Mouse (Mus musculus) large intestine, adult 2 months (tissue): Measurements from ENCODE around the gene Car4. TPM values are rescaled to one million over a fixed set of nuclear protein-coding genes. Genes with fewer than 3 reads are reported as not detected.

Source experiments
- DNase-seq: peaks from one replicate; pipeline ENCODE4 v3.0.0-alpha.2; 2012; ENCODE audit warnings: low read depth, low spot score
- WGBS: fragments of 180-500 bp; shearing (Covaris S2); methylation state at CpG from one replicate; pipeline ENCODE4 v1.1.7; 2018; 5-methylcytosine and 5-hydroxymethylcytosine counted together
- polyA plus RNA-seq: library from polyadenylated mRNA; depleted of rRNA; stranded (reverse); fragments of >200 nt; gene quantifications from 2 replicates; pipeline ENCODE4 v1.2.3, GENCODE M21; 2012

Gene Car4
- polyA plus RNA-seq, 1 experiment = 175 TPM

DNA sequence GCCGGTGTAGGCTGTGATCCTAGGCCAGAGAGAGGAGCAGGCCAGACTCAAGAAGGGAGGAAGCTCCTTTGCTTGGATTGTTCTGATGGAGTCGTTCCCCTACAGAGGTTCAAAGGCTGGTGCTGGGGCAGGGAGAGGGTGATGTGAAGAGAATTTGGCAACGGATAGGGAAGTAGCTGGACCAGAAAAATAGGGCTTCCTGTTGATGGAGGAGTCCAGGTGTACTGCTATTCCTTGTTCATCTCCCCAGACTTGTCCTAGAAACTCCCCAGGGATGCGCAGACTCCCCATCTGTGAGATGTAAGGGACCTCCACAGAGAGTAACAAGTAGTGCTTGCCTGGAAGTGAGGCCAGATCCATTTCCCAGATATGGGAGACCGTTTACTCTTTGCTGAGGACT is 1.2 kb upstream of the Car4 start:
- WGBS = 40% methylated on average over 5 of the region's 5 CpGs

DNA sequence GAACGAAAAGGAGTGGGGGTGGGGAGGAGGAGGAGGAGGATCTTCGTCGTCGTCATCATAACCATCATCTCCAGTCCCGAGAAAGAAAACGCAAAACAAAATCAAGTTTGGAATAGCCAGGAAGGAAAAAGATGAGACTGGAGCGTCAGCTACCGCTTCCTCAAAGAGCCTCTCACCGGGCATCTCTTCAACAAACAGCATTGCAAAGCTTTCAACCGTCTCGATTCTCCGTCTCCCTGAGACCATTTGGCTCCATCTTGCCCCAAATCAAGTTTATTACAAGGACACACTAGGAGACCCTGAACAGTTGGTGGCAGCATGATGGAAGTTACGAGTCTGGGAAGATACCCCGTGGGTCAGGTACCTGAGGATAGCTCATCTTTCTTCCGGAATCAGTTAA is 415 bp upstream of the Car4 start:
- WGBS = 10% methylated on average over 15 of the region's 15 CpGs
- DNase-seq = no peak

More for the DNA sequence above, 1.2 kb upstream of the Car4 start:
- DNase-seq = no peak

DNA sequence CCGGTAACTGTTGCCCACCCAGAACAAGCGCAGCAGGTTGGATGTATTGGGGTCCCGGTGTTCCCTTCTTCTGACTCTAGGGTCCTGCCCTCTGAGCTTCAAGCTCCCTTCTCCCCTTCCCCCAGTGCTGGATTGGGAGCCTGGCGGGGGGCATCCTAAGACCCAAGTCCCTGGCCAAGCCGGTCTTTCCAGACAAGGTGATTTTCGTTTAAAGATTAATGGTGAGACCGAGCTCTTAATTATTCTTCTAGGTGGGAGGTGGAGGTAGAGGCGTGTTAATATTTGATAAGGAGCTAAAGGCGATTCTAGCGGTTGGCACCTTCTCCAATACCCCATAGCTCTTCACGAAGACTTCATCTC is 665 bp downstream of the Car4 start:
- WGBS = 4% methylated on average over 11 of the region's 11 CpGs
- no peak for DNase-seq

DNA sequence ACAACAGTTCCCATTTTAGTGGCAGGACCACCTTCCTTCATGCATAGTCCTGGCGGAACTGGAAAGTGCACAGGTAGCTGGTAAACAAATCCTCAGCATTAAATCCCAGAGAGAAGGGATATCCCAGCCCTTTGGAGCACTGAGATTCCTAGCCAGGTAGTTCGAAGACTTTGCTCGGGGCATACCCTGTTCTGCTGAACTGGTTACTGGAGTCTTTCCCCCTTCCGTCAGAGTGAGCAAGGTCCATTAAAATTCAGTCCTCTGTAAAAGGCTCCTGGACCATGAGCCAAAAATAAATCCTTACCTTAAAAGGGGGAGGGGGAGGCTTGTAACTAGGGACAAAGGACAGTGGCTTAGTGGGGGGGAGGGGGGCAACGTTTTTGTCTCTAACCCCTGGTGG is 1.6 kb downstream of the Car4 start:
- 24% methylated on average over 5 of the region's 5 CpGs for WGBS
- DNase-seq = no peak

DNA sequence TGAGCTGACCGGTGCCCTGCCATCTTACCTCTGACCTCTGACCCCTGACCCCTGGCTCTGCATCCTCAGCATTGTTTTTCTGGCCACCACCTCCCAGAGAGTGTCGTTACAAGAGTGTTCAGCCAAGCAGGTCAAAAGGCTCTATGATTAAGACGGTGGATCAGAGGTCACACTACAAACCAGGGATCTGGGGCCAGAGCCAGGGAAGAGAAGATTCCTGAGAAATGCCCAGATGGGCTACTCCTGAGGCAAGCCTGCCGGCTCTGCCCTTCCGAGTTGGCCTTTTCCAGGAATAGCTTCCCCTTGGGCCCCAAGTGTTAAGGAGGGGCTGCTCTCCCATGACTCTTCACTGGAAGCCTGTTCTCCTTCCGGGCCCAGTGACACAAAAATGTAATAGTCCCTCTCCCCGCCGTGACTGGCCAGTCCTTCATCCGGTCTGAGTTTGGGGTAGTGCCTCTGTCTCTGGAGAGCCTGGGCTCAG is 2.2 kb downstream of the Car4 start:
- WGBS = 14% methylated on average over 9 of the region's 9 CpGs
- no peak for DNase-seq

DNA sequence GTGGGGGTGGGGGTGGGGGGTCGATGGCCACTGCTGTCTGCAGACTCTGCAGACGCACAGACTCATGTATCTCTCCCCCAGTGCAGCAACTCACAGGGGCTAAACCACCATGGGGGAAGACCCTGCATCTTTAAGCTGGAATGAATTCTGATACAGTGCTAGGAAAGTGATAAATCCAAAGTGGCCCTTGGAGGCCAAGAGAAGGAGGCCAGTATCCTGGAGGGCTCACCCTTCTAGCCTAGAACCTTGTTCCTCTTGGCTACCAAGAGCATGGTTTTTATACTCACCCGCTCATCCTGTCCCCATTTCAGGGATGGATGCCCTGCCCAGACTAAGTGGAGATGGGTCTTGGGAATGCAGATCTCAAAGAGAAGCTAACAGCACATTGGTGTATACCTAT is 2.7 kb downstream of the Car4 start:
- DNase-seq = no peak
- WGBS = 51% methylated on average over 3 of the region's 3 CpGs

DNA sequence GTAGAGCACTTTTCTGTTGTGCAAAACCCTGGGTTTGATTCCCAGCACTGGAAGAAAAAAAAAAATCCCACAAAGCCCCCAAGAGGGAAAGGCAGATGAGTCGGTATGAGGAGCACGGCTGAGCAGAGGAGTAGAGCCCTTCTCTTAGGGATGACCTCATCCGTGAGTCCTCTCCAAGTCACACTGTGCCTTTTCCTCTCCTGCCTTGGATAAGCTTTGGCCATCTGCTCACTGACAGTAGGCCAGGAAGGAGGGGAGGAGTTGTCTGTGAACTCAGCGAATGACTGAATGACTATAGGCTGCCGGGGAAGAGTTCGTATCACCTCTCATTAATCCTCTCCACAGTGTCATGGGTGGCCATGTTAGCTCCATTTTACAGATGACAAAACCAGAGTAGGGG is 3.2 kb downstream of the Car4 start:
- no peak for DNase-seq
- WGBS = 73% methylated on average over 6 of the region's 6 CpGs

DNA sequence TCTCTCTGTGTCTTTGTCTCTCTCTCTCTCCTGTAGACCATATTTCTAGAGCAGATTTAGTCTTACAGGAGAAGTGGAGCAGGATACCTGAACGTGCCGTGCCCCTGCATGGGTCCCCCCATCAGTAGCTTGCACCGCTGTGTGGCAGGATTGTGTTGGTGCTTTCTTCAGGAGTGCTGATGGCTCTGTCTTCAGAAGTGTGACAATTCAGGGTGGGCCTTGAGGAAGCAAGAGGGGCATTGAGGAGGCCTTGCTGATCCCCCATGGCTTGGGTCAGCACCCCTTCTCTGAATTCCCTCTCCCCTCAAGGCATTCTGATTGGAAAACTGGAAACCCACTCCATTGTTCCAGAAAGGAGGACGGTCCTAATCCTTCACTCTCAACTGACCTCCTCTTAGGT is 4.0 kb downstream of the Car4 start:
- no peak for DNase-seq
- 95% methylated on average over 4 of the region's 4 CpGs for WGBS

DNA sequence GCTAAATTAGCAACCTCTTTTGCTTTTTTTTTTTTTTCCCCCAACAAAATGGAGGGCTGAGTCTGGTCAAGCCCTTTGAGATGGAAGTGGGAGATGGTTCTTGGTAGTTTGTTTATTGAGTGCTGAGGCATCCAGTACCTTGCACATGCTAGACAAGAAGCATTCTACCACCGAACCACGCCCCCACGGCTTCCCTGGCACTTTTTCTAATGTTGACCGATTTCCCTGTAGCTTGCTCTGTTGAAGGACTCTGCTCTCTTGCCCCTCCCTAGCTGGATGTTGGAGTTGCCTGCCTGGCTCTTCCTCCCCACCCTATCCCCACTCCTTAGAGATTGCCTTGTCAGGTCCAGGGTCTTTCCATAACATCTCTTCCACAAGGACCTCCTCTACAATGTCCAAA is 5.0 kb downstream of the Car4 start:
- WGBS = 16% methylated on average over 4 of the region's 4 CpGs
- no peak for DNase-seq

DNA sequence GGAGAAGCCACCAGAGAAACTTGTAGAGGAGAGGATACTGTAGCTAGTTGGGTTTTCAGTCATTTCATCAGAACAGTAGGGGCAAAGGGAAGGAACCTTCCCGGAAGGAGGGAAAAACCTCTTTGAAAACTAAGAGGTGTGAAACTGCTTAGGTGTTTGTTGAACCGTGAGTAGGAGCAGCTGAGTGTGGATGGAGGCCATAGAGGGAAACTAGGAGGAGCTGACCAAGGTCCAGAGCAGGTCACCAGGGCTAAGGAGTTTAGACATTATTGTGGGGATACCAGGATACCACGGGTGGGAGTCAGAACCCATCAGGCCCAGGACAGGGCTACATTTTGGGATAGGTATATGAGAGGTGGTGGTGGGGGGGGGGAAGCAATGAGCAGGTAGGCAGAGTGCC is 6.0 kb downstream of the Car4 start:
- 75% methylated on average over 3 of the region's 3 CpGs for WGBS
- DNase-seq = no peak

DNA sequence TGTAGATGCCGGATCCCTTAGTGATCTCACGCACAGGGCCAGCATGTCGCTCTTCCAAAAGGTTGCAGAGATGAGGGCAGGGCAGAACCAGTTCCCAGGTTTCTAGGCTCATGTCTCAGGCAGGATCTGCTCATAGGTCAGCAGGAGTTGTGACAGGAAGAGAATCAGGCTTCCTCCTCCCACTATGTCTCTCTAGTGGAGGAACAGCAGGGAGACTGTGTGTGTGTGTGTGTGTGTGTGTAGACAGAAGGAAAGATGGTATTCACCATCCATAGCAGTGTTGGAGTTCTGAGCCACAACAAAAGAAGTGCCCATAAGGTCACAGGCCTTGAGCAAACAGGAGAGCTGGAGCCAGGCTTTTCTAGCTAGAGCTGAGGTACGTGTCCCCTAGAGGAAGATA is 9.1 kb downstream of the Car4 start:
- no peak for DNase-seq
- WGBS = 81% methylated on average over 4 of the region's 4 CpGs

DNA sequence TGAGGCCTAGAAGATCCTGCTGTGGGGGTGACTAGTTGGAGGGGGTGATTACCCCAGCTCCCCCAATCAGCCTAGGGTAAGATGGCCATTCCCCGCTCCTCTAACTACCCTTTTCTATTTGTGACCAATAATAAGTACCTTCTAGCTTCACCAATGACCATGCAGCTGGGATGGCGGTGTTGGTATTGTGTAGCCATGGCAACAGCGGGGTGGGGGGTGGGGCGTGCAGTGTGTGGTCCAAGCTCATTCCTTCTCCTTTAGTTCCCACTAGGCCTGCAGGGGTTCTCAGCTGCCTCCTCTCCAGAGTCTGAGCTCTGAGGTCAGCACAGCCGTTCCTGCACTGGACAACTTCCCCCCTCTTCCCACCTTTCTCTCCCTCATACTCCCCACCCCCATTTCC is 9.5 kb downstream of the Car4 start:
- DNase-seq = no peak
- WGBS = 79% methylated on average over 5 of the region's 5 CpGs

DNA sequence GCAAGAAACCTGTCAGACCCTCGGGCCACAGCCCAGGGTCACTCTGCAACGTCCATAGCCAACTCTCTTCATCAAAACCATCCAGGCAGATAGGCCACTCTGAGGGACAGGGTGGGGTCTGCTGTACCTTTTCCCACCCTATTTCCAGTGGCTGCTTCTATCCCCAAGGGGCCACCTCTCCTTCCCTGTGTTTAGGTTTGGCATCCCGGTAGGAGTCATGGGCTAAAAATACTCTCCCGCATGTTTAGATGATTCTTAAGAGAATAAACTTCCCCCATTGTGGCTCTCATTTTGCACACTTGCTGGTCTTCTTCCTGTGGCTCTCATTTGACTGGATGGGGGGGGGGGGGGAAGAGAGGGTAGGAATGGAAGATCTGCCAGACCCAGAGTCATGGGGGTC is 10.7 kb downstream of the Car4 start:
- DNase-seq = no peak
- 70% methylated on average over 4 of the region's 4 CpGs for WGBS

DNA sequence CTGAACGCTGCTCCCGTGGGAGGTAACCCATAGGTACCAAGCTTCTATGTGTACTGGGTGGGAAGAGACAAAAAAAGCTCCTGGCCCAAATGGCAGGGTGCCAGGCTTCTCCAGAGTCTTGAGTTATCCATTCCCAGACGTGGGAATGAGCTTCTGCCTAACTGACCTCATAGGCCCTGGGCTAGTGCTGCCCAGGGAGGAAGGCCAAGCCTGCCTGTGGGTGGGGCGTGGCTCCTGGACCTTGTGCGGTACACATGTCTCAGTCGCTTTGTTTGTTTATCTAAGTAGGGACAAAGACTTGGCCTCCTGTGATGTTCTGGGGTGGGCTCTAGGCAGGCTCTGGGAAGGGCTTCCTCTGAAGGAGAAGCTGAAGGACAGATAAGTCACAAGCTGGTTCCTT is 11.2 kb downstream of the Car4 start:
- no peak for DNase-seq
- 26% methylated on average over 6 of the region's 6 CpGs for WGBS

DNA sequence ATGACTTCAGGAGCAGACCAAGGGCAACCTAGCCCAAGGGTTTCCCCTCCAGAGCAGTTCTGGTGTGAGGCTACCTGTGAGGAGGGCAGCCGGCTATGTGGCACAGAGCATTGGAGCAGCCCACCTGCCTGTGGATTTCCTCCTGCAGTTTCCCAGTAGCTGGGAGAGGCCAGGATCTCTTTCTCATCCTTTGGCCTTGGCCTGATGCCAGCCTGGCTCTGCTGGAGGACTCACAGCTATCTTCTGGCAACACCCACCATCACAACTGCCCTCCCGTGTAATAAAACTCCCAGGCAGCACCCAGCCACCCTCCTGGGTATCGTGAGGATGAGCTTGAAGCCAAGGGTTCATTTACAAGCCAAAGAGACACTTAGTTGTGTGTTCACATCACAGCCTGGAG is 14.5 kb downstream of the Car4 start:
- WGBS = 14% methylated on average over 3 of the region's 3 CpGs

DNA sequence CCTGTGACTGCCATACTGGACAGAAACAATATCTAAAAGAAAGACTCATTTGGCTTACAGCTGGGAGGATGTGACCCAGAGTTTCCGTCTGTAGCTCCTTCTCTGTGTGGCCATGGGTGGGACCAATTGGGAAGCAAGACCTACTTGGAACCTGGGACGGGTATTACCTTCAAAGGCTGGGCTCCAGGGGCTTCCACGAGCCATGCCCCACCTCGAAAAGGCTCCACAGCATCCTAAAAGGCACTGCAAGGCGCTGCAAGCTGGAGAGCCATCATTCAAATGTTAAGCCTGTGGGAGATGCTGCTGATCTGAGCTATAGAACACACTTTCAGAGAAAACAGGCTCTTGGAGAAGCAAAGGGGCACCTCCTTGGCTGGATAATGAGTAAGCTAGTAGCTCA is 16.1 kb downstream of the Car4 start:
- WGBS = 73% methylated on average over 5 of the region's 5 CpGs
- DNase-seq = no peak

More for the DNA sequence above, 14.5 kb downstream of the Car4 start:
- no peak for DNase-seq

DNA sequence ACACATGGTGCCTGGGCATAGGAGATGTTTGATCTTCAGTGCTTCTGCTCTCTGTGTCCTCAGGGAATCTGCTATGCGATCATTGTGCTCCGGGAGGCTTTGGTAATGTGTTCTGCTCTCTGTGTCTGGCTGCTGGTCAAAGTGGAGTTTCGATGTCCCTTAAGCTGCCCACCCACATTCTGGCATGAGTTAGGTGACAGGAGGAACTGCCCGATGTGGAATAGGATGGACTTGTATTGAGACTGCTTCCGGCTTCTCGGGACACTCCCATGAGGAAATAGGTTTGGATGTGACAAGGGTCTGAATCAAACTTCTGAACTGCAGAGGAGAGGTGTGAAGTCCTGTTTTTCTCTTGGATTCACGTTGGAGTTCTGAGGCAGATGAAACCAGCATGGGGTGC is 17.0 kb downstream of the Car4 start:
- 37% methylated on average over 7 of the region's 7 CpGs for WGBS

DNA sequence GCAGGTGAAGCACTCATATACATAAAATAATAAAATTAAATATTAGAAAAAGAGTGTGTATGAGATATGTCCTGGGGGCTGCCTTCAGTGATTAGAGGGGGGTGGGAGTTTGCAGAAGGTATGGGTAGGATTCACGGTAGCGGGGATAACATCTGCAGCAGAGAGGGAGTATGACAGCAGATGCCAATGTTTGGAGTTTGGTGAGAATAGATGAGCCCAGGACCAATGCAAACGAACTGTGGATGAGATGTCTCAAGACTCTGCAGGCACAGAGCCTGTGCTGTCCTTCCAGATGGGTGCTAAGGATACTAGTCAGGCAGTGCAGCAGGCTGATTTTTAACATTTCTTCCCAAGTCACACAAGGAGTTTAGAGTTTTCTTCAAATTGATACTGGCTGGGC is 19.1 kb downstream of the Car4 start:
- WGBS = 84% methylated on average over 3 of the region's 3 CpGs
- DNase-seq = no peak

More for the DNA sequence above, 17.0 kb downstream of the Car4 start:
- no peak for DNase-seq

DNA sequence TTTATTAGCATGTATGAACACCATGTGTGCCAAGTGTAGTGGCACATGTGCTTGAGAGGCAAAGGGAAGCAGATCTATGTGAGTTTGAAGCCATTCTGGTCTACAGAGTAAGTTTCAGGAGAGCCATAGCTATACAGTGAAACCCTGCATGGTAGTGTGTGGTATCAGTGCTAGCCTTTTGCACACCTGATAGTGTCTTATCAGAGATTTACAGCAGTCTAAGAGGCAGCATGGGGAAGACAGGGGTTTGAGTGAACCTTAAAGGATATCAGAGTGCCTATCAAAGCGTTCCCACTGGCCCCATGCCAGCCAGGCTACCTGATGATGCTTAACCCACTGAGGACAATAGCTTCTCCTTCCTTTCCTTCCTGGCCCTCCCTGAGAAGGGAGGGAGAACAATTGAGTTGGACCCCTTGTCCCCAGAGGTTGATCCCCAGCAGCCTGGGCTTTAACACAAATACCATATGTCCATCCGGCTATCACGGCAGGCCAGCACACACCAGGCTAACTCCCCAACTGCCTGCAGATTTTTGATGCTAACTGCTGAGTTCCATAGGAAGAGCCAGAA is 19.9 kb downstream of the Car4 start:
- DNase-seq = no peak
- 75% methylated on average over 3 of the region's 3 CpGs for WGBS

DNA sequence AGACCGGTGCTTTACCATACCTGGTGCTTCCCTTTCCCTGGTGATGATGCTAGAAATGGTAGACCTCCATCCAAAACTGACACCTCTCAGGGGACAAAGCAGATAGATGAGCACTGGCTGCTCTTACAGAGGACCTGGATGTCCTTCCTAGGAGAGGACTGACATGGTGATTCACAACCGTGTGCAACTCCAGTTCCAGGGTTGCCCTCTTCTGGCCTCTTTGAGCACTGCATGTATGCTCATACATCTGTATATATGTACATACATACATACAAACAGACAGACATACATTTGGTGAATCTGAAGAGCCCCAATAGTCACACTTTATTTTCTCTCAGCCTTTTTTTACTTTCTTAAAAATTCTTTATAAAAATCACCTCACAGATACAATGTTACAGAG is 20.5 kb downstream of the Car4 start:
- no peak for DNase-seq
- 64% methylated on average over 2 of the region's 2 CpGs for WGBS

DNA sequence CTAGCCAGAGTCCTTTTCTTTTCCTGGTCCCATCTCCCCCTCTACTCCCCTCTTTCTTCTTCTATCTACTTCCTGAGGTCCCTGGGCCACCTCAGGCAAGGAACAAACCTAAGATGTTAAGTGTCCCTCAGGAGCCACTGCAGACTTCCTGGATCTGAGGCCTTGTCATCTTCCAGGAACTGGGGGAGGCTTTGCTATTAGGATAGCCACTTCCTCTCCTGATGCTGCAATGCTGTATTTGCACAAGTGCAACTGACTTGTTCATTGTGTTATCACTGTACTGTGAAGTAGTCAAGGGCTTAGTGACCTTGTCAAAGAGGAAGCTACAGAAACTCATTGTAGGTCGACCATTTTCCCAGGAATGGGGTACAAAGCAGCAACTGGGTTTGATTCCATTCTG is 21.8 kb downstream of the Car4 start:
- DNase-seq = no peak
- 17% methylated on average over 1 of the region's 1 CpGs for WGBS

DNA sequence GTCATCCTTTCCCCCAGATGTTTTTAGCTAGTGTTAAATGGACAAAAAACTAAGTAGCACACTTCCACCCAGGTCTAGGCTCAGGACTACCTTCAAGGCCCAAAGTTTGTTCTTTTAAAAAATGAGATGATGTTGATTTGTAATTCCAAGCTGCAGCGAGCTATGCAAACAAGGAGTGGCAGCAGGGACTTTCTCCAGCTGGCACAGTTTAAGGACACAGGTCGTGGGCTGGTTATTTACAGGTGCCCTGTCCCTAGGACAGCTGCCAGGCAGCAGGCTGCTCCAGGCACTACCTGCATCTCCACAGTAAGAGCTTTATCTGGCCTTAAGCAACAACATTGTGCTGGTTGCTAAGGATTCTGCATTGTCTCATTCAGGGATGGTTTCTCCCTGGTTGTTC is 23.1 kb downstream of the Car4 start:
- DNase-seq = no peak
- WGBS = 24% methylated on average over 2 of the region's 2 CpGs
